Mouse (Mus musculus): ENCODE data around the gene Hmgcs1.

- no peak for TF ChIP-seq CTCF (conservative IDR thresholded peaks at IDR 0.05; ENCODE audit: low read length)
- TF ChIP-seq POU5F1 (IDR thresholded peaks at IDR 0.05; ENCODE audit: borderline replicate concordance, low read length), result no peak
Observed at GRCm38 (mm10) chr13:119696496-119696895, 6.3 kb downstream of the Hmgcs1 start.
